Mouse (Mus musculus): ENCODE measurements around the gene C1qtnf1.

GRCm38 (mm10) chr11:118443201-118443970, 15.4 kb downstream of the C1qtnf1 start:
- no peak for TF ChIP-seq POLR2A (IDR thresholded peaks at IDR 0.05; ENCODE audit: insufficient read depth, low read depth, low read length)
- TF ChIP-seq CTCF (IDR thresholded peaks at IDR 0.05), result peak; percentile 91
- TF ChIP-seq EP300 (IDR thresholded peaks at IDR 0.05; ENCODE audit: insufficient read depth, low read depth, low read length), result peak; percentile 83
